Mouse (Mus musculus): ENCODE data around the gene Dedd2.

The Dedd2 gene

GRCm38 (mm10) chr7:25219416-25219750, 1.0 kb downstream of the Dedd2 start:
- no peak for DNase-seq (ENCODE audit: low spot score in 2 of 2)

DNA sequence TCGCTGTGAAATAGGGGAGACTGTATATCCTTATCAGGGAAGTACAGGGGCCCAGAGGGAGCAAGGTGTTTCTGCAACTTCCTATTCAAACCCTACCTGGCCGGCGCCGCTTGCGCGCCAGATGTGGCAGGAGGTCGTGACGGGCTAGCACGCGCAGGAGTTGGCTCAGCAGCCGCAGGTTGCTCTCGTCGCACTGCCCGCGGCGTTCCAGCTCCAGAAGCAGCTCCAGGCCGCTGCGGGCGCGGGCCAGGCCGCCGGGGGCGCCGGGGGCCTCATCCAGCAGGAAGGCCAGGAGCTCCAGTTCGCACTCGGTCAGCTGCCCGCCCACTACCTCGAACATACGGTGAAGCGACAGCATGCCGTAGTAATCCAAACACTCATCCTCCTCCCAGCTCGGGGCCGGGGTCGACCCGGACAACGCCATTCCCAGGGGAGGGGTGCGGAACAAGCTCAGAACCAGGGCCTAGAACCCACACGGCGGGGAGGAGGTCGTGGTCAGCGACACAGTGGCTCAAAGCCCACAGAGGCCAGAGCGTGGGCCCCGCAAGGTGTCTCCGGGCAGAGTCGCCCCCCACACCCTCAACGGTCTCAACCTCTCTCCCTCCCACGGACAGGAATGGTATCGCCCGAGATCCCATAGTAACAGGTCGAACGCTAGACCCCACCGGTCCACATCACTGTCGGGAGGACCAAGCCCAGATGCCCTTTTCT, 1.6 kb downstream of the Dedd2 start:
- DNase-seq (ENCODE audit: low spot score in 2 of 2), result no peak

DNA sequence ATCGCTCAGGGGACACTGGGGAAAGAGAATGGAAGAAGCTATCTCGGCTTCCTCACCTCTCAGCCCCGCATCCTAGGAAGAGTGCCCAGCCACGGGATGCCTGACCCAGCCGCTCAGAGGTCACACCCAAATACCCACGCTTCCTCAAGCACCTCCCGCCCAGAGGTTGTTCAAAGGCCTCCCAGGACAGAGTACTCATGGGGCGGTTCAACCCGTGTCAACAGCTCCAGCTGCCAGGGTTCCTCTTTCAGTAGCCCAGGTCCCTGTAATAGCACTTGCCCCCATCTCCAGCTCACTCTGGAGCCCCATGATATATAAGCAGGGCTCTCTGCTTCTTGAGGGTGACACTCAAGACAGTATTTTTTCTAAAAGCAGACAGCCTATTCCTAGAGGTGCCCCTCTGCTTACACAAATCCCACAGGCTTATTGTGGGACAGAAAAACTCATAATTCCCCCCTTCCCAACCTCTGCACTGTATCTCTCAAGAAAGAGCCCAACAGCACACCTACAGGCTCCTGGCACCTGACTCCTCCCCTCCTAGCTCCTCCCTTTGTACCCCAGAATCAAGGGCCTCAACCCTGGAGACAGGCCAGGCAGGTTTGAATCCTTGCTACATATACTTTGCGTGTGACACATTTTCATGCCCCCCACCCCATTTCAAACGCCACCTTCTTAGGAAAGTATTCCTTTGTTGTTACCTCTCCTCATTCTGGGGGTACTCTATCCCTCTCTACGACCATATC, 2.6 kb downstream of the Dedd2 start:
- DNase-seq (ENCODE audit: low spot score in 2 of 2), result no peak

GRCm38 (mm10) chr7:25214172-25214571, 6.2 kb downstream of the Dedd2 start:
- no peak for DNase-seq (ENCODE audit: low spot score in 2 of 2)

- no peak for DNase-seq (ENCODE audit: low spot score in 2 of 2)
Measured at GRCm38 (mm10) chr7:25213099-25213498, 7.3 kb downstream of the Dedd2 start.

GRCm38 (mm10) chr7:25210482-25210881, 9.9 kb downstream of the Dedd2 start:
- no peak for DNase-seq (ENCODE audit: low spot score in 2 of 2)

- DNase-seq (ENCODE audit: low spot score in 2 of 2), result no peak
Measured at GRCm38 (mm10) chr7:25209161-25209622, 11.2 kb downstream of the Dedd2 start.

DNA sequence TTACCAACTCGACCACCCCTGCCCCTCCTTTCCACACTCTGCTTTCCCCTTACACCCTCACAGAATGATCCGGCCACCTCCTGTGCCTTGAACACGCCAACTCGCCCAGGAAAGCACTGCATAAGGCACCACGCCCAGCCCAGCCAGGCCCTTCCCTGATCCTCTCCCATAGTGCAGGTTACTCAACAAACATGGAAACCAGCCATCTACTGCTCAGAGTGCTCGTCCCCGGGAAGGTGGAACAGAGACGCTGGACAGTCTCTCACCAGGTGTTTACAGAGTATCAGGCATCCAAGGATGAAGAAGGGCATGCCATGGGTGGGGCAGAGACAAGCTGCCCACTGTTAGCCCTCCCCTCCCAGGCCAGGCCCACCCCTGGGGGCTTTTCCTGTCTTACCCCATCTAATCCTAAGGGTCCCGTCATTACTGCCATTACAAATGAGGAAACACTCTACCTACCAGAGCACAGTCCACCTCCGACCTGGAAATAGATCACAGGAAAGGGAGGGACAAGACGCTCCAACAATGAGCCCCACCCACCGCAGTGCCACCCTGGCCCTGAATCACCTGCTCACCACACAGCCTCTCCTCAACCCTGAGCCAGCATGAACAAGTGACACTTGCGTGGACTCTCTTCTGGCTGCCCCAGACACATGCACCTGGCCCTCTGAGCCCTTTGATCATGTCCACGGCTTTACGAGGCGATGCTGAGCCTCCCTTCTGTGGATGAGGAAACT, 14.2 kb downstream of the Dedd2 start:
- no peak for DNase-seq (ENCODE audit: low spot score in 2 of 2)

DNA sequence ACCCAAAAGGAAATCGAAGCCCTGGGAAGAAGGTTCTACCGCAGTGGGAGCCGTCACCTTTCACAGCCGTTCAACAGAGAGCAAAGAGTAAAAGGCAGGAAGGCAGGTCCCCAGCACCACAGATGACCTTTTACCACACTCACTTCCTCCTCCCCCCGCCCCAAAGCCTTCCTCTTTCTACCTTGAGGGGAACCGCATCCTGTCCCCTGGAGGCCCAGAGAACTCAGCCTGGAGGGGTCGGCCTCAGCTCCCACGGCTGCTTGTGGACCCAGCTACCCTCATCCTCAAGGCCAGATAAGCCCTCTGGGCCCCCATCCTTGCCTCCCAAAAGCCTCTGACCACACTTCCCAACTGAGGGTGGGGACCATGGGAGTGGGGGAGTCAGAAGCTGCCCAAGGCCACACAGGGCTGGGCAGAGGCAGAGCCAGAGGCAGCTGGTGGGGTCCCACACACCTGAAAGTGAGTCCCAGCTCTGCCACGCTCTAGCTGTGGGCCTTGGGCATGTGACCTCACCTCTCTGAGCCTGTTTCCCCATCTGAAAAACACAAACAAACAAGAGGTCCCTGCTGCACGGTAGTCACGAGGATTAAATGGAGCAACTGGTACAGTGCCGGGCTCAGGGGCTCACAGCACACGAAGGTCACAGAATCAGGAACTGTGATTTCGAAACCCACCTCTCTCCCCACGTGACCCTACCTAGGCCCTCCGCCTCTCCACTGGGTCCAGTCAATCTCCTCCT, 14.9 kb downstream of the Dedd2 start:
- DNase-seq (ENCODE audit: low spot score in 2 of 2), result no peak

GRCm38 (mm10) chr7:25203624-25204023, 16.8 kb downstream of the Dedd2 start:
- no peak for DNase-seq (ENCODE audit: low spot score in 2 of 2)

- no peak for DNase-seq (ENCODE audit: low spot score in 2 of 2)
Measured at GRCm38 (mm10) chr7:25197384-25198018, 22.9 kb downstream of the Dedd2 start.

DNA sequence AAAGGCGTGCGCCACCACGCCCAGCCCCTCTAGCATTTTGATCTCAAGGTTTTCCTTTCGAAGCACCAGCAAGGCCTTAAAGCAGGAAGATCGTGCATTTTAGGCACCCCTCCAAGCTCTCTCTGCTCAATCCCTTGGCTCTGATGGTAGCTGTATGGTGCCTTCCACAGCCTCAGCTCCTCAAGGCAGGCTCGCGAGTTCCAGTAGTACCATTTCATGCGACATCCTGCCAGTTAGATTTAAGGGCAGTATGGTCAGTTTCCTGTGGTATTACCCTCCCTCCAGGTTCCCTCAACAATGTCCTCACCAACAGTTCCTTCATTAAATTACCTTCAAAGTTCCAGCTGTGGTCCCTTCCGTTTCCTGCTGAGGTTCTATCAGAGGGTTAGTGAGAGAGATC, 24.3 kb downstream of the Dedd2 start:
- no peak for DNase-seq (ENCODE audit: low spot score in 2 of 2)

GRCm38 (mm10) chr7:25195148-25195547, 25.3 kb downstream of the Dedd2 start:
- DNase-seq (ENCODE audit: low spot score in 2 of 2), result no peak

DNA sequence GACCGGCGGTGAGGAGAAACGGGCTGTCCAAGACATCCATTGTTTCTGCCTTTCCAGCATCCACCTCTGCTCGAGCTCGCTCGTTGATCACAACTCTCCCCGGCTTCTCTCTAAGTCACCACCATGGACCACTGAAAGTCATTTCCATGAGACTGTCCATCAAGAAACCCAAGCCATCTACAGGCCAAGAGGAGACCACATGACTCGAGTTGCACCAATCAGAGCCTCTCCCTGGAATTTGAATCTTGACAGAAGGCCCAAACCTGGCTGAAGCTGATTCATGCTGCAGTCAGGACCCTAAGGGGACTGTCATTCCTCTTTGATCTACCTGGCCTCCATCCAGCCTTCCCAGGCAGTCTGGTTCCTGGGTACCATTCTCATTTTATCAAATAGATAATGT, 28.3 kb downstream of the Dedd2 start:
- no peak for DNase-seq (ENCODE audit: low spot score in 2 of 2)

GRCm38 (mm10) chr7:25190806-25191205, 29.6 kb downstream of the Dedd2 start:
- DNase-seq (ENCODE audit: low spot score in 2 of 2), result no peak

DNA sequence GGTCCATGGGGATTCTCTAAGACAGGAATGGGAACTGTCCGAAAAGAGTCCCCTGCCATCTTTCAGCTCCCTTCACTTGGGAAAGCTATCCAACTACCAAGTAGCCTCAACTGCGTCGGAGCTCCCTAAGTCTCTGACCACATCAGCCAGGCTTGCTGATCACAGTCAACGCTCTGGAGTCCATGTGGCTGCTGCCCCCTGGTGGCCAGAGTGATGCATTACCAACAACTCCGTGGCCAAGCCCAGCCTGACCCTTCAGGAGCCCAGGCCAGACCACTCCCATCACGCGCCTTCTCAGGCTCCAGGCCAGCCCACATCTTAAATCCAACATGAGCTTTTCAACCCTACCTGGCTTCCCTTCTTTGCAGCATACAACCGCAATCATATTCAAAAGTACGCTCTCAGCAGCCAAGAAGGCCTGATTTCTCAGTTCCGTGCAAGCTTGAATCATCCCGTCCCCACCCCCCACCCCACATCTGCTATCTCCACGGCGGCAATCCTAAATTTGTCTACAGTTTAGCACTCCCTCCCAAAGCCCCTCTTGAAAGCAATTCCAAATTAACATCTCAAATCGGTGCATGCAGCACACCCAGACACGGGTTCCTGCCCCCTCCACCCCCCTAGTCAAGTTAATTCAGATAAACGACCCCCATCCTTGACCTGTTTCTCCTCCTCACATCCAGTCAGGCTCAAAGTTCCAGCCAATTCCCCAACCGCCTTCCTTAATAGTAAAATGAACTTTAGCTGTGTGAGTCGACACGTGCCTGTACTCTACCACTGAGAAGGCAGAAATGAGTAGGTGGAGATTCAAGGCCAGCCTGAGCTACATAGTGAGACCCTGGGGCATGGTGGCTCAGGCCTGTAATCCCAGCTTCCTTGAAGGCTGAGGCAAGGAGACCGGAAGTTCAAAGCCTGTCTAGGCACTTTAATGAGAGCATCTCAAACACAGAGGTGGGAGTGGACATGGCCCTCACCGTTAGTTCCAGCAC, 32.5 kb downstream of the Dedd2 start:
- peak; percentile 77 to 87 for DNase-seq (ENCODE audit: low spot score in 2 of 2)

DNA sequence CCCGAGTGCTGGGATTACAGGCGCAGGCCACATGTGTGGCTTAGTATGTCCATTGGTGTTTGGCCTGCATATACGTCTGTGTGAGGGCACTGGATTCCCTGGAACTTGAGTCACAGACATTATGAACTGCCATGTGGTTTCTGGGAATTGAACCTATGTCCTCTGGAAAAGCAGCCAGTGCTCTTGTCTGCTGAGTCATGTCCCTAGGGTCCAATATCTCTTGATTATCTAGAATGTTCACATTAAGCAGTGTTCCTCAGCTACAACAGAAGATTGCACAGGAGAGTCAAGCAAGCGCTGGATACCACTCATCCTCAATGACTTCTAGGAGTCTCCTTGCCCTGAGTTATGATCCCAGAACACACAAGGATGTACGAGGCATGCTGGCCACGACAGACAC, 36.3 kb downstream of the Dedd2 start:
- no peak for DNase-seq (ENCODE audit: low spot score in 2 of 2)

GRCm38 (mm10) chr7:25181814-25182213, 38.6 kb downstream of the Dedd2 start:
- DNase-seq (ENCODE audit: low spot score in 2 of 2), result no peak

DNA sequence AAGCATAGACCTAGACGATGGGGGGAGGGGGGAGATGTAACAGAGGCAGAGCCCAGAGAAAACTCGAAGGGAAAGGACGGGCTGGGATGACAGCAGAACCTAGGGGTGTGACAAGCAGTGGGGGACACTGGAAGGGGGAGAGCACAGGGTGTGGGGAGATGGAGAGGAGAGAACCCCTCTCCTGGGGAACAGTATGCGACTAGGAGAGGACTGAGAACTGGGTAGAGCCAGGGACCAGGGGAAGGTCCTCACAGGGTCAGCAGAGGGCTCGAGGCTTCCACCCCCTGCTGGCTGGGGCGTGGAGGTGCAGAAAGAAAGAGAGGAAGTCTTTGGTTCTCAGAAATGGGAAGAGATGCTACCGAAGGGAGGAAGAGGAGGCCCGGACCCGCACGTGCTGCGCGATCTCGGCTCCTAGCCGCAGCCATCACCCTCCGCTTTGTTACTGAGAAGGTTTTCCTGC, 39.1 kb downstream of the Dedd2 start:
- DNase-seq (ENCODE audit: low spot score in 2 of 2), result no peak

DNA sequence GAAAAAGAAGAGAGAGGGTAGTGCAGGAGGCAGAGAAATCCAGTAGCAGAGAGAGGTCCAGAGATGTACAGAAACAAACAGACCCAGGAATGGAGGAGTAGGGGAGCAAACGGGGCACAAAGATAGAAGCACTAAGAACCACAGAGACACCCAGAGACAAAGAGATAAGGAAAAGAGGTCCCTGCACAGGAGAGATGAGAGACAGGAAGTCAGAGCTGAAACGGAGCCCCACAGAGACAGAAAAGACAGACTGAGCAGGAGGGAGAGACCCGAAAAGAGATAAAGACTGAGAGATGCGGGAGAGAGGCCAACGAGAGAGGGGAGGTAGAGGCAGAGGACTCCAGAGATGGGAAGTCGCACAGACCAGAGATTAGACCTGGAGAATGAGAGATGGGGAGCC, 39.9 kb downstream of the Dedd2 start:
- DNase-seq (ENCODE audit: low spot score in 2 of 2), result no peak

All from frontal cortex, postnatal 14 days (tissue).